Mouse (Mus musculus) bone marrow, adult 2 months (tissue): Measurements from ENCODE around the gene Nup62.

Source experiments
- CTCF ChIP-seq: fragments of 200-500 bp; IDR thresholded peaks from 2 replicates; pipeline ENCODE4 v1.5.1; 2011; ENCODE audit warnings: low read length, control low read depth; ENCODE audit not compliant: control insufficient read depth, insufficient read depth
- POLR2A ChIP-seq: fragments of 200-500 bp; IDR thresholded peaks from 2 replicates; pipeline ENCODE4 v1.6.1; 2011; ENCODE audit warnings: low read depth, mild to moderate bottlenecking, control low read depth, low read length, borderline replicate concordance; ENCODE audit not compliant: control insufficient read depth

DNA sequence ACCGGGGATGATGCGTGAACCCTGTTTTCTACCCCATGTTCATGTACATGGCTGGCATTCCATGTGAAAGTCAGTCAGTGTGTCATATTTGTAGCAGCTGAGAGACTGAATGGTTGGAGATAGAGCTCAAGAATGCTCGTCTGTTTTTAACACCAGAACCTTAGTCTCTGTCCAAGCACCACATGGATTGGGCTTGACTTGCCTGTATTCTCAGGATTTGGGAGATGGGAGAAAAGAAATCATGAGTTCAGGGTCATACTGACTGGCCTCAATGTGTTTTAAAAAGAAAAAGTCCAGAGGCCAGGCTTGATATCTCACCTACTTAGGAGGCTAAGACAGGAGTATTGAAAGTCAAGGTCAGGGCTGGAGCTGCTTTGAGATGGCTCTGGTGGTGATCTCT is 1.6 kb downstream of the Nup62 start:
- TF ChIP-seq POLR2A (no peak), CTCF (no peak)
